ENCODE assay signal across 8 mouse cellular contexts in the genomic region with DNA sequence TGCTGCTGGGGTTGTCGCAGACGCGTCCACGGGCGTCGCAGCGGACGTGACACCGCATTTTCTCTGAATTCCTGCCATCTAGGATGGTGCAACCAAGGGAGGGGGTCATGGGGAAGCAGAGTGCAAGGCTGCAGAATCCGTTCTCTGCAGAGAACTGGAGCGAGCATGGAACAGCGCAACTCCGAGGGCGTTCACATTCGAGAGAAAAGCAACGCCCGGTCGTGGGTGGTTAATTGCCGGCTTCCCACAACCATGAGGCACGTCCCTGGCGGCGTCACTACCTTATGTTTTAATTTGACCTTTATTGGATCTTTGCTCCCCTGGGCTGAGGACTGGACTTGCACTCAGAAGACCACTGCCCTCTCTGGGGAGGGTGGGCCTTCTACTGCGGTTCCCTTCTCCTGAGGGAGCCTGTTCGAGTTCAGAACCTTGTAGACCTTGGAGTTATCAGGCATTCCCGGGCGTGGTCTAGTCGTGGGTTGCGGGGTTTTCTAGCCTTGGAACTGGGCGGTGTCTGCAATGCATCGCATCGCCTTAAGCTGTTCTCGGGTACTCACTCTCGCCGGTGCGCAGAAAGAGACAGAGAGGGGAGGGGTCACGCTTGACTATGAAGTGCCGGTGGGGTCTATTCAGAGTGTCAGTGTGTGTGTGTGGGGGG.
DNase-seq lines count a peak whose midpoint lies in the region; ATAC-seq and TF ChIP-seq lines count a peak whose summit lies in the region.

No protein-coding gene starts in this region.

- H3K9ac ChIP-seq in limb, embryonic 11.5 days (ENCODE audit: low read length) = no peak overlapping the region

- ATAC-seq in limb, embryonic 11.5 days (ENCODE audit: insufficient number of reproducible peaks, low FRiP score, low TSS enrichment, low read depth) = 0 out of 2 replicates have a peak, but pooled peaks have one; percentile 1

- peaks cover 37% of the 10 kb centered on the region for H3K4me1 ChIP-seq in E14TG2a.4 (replicated peaks; ENCODE audit: low read depth, low read length)
- no peaks in the 10 kb centered on the region for H3K4me1 ChIP-seq in embryonic fibroblast, embryonic 13.5 days (ENCODE audit: control insufficient read depth, insufficient read depth, low read length)
- H3K4me1 ChIP-seq in limb, embryonic 11.5 days (ENCODE audit: control insufficient read depth, insufficient read depth, low read length) = 0 out of 2 replicates have a peak, but pooled peaks cover 6% of the 10 kb centered on the region

- peaks cover 93% of the 10 kb centered on the region for H3K27me3 ChIP-seq in E14TG2a.4 (ENCODE audit: insufficient read depth, low read length)
- H3K27me3 ChIP-seq in limb, embryonic 11.5 days (ENCODE audit: control insufficient read depth, insufficient read depth, low read length) = peaks cover 70% of the 10 kb centered on the region

- no peak for DNase-seq in gastrocnemius, adult 2 months
- DNase-seq in gastrocnemius, postnatal 10 days = no peak
- DNase-seq in limb, embryonic 11.5 days (ENCODE audit: low spot score) = peak; percentile 50
- peak; percentile 51 for DNase-seq in retina, embryonic 14.5 days (ENCODE audit: low spot score)
- DNase-seq in Muller cell, postnatal 12 days (ENCODE audit: inconsistent ontology term) = no peak
- no peak for DNase-seq in kidney, postnatal 36 days

- WGBS in limb, embryonic 11.5 days = under 1% methylated on average over 37 of the region's 37 CpGs

- no peaks in the 10 kb centered on the region for H3K9me3 ChIP-seq in E14TG2a.4 (ENCODE audit: low read length)
- no peaks in the 10 kb centered on the region for H3K9me3 ChIP-seq in limb, embryonic 11.5 days (ENCODE audit: control insufficient read depth, low read length)

- H3K27ac ChIP-seq in gastrocnemius, adult 2 months = no peak overlapping the region
- H3K27ac ChIP-seq in embryonic fibroblast, embryonic 13.5 days (ENCODE audit: insufficient read depth, low read length) = no peak overlapping the region
- no peak overlapping the region for H3K27ac ChIP-seq in limb, embryonic 11.5 days (replicated peaks; ENCODE audit: low read depth, low read length)

- intact Hi-C loops in gastrocnemius, adult 2 months (cut with DNase I) = no loop called here

- TF ChIP-seq CTCF in gastrocnemius, adult 2 months (IDR thresholded peaks at IDR 0.05) = no peak
- TF ChIP-seq CTCF in E14TG2a.4 (conservative IDR thresholded peaks at IDR 0.05; ENCODE audit: low read length) = no peak
- no peak for TF ChIP-seq CTCF in embryonic fibroblast, embryonic 13.5 days (IDR thresholded peaks at IDR 0.05; ENCODE audit: borderline replicate concordance, insufficient read depth, low read length)

- no peaks in the 10 kb centered on the region for H3K36me3 ChIP-seq in E14TG2a.4 (ENCODE audit: insufficient read depth, low read length)
- H3K36me3 ChIP-seq in limb, embryonic 11.5 days (ENCODE audit: control insufficient read depth, insufficient read depth, low read length) = no peaks in the 10 kb centered on the region

- TF ChIP-seq POLR2A in embryonic fibroblast, embryonic 13.5 days (IDR thresholded peaks at IDR 0.05; ENCODE audit: low read depth, low read length) = no peak

- peak overlapping the region; percentile 88 for H3K4me2 ChIP-seq in limb, embryonic 11.5 days (ENCODE audit: low read depth, severe bottlenecking)

- H3K4me3 ChIP-seq in gastrocnemius, adult 2 months = peak overlapping the region; percentile 72
- H3K4me3 ChIP-seq in E14TG2a.4 (replicated peaks; ENCODE audit: low read length) = peak overlapping the region; percentile 83
- peak overlapping the region; percentile 37; the same call in 1 of the 2 replicates for H3K4me3 ChIP-seq in embryonic fibroblast, embryonic 13.5 days (ENCODE audit: insufficient read depth, low read length)
- H3K4me3 ChIP-seq in limb, embryonic 11.5 days (ENCODE audit: low read depth, low read length) = peak overlapping the region; percentile 52

Comparison
In these comparisons a context has a peak if more than half of its experiments do, and no peak if none do; other contexts are left out.
1. DNase-seq: peak in limb, embryonic 11.5 days (single experiment) and retina, embryonic 14.5 days (single experiment); none in gastrocnemius, adult 2 months (single experiment), gastrocnemius, postnatal 10 days (single experiment), Muller cell, postnatal 12 days (single experiment) and kidney, postnatal 36 days (0 of 2).
2. Peak in every context shown above with its lines, with median percentiles within 50 percentile points of each other: H3K4me3 ChIP-seq.